Mouse (Mus musculus) cerebellum, adult 18-20 months (tissue): Measurements from ENCODE around the gene Zdhhc16.

ENCODE experiments used
- DNase-seq, 2 experiments: peaks; one replicate each; pipeline ENCODE4 v3.0.0; 2021

Gene Zdhhc16

GRCm38 (mm10) chr19:41989810-41990209 is 56.5 kb downstream of the Zdhhc16 start:
- DNase-seq, result no peak

- DNase-seq, result no peak
Measured at GRCm38 (mm10) chr19:41991926-41992477, 58.7 kb downstream of the Zdhhc16 start.

- no peak for DNase-seq
Measured at GRCm38 (mm10) chr19:41992971-41993370, 59.7 kb downstream of the Zdhhc16 start.

- peak in 1 of 2 experiments; percentile 21 for DNase-seq
Measured at GRCm38 (mm10) chr19:41993484-41993883, 60.2 kb downstream of the Zdhhc16 start.
